27 mouse cellular contexts compared by ENCODE assay signal in the genomic region with DNA sequence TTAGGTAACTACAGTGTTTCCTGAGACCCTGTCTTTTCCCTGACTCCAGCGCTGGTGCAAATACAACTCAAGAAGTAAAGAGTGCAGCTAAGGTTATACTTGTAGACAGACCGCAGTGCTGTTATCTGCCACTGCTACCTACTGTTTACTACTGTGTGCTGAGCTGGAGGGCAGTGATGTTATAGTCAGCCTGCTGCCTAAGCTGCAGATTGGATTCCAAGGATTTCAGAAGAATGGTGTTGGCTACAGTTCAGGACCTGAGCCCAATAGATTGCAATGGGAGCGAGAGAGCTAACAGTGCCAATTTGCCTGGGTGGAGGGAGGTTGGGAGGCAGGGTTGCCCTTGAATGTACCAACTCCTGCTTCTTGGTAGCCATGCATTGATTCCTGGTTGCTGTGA. TPM values are rescaled to one million over a fixed set of nuclear protein-coding genes. Genes with fewer than 3 reads are reported as not detected.
DNase-seq lines count a peak whose midpoint lies in the region; ATAC-seq and TF ChIP-seq lines count a peak whose summit lies in the region.
"Had no signal": no experiment of that assay in that cellular context is flagged by ENCODE, and none has a peak within 500 bp of the region (broad histone marks: within the 10 kb centered on the region; RNA-seq: fewer than 3 reads in every experiment).

No protein-coding gene starts in this region.

- H3K9me3 ChIP-seq in midbrain, postnatal 0 days (ENCODE audit: low read length), result no peaks in the 10 kb centered on the region
- no peaks in the 10 kb centered on the region for H3K9me3 ChIP-seq in midbrain, embryonic 10.5 days (replicated peaks)
- H3K9me3 ChIP-seq: embryonic facial prominence, embryonic 10.5 days; heart, embryonic 12.5 days; hindbrain, embryonic 12.5 days; limb, embryonic 12.5 days; liver, embryonic 12.5 days; neural tube, embryonic 15.5 days had no signal

- H3K4me1 ChIP-seq in midbrain, postnatal 0 days (ENCODE audit: insufficient read depth, low read length), result no peaks in the 10 kb centered on the region
- peaks cover 4% of the 10 kb centered on the region for H3K4me1 ChIP-seq in midbrain, embryonic 10.5 days
- H3K4me1 ChIP-seq: hindbrain, embryonic 12.5 days; limb, embryonic 12.5 days had no signal

- no peak overlapping the region for H3K9ac ChIP-seq in midbrain, postnatal 0 days (replicated peaks; ENCODE audit: low read length, poor library complexity, severe bottlenecking)
- H3K9ac ChIP-seq: forebrain, postnatal 0 days; heart, embryonic 12.5 days; hindbrain, embryonic 12.5 days; limb, embryonic 12.5 days; liver, embryonic 12.5 days; neural tube, embryonic 15.5 days had no signal

- H3K36me3 ChIP-seq in midbrain, postnatal 0 days (ENCODE audit: insufficient read depth, low read length), result no peaks in the 10 kb centered on the region
- H3K36me3 ChIP-seq in midbrain, embryonic 10.5 days, result peaks cover 8% of the 10 kb centered on the region; the same call in 1 of the 2 replicates
- H3K36me3 ChIP-seq: heart, embryonic 12.5 days; hindbrain, embryonic 12.5 days; limb, embryonic 12.5 days; liver, embryonic 12.5 days; neural tube, embryonic 15.5 days had no signal

- TF ChIP-seq CTCF in midbrain, postnatal 0 days (IDR thresholded peaks at IDR 0.05), result no peak
- no peak for TF ChIP-seq CTCF in brain, embryonic 14.5 days (IDR thresholded peaks at IDR 0.05; ENCODE audit: borderline replicate concordance, extremely low read depth, insufficient read depth, insufficient read length)

- H3K27ac ChIP-seq in midbrain, postnatal 0 days (ENCODE audit: low read depth, low read length), result peak overlapping the region; percentile 18; the same call in 1 of the 2 replicates
- H3K27ac ChIP-seq in midbrain, embryonic 10.5 days (replicated peaks), result no peak overlapping the region
- H3K27ac ChIP-seq: embryonic facial prominence, embryonic 10.5 days; hindbrain, embryonic 12.5 days; limb, embryonic 12.5 days; liver, embryonic 12.5 days had no signal

- no peak overlapping the region for H3K4me3 ChIP-seq in midbrain, postnatal 0 days (ENCODE audit: low read depth, low read length)
- no peak overlapping the region for H3K4me3 ChIP-seq in midbrain, embryonic 10.5 days
- H3K4me3 ChIP-seq: embryonic facial prominence, embryonic 10.5 days; heart, embryonic 12.5 days; hindbrain, embryonic 12.5 days; limb, embryonic 12.5 days; liver, embryonic 12.5 days; neural tube, embryonic 15.5 days had no signal

- TF ChIP-seq POLR2A in brain, embryonic 14.5 days (IDR thresholded peaks at IDR 0.05; ENCODE audit: borderline replicate concordance, extremely low read depth, insufficient read depth, insufficient read length, poor library complexity, severe bottlenecking), result no peak

- peak; percentile 61 to 66 for DNase-seq in cerebellum, postnatal 10 days
- peak; percentile 24 for DNase-seq in midbrain, postnatal 0 days (ENCODE audit: low spot score)
- no peak for DNase-seq in midbrain, embryonic 10.5 days (ENCODE audit: low spot score)
- DNase-seq in adrenal gland, postnatal 10 days, result peak; percentile 58
- DNase-seq in brain, embryonic 14.5 days (ENCODE audit: low read depth), result peak; percentile 55
- no peak for DNase-seq in thymus, postnatal 36 days
- DNase-seq: B cell, adult 2 months; forebrain, postnatal 0 days; gastrocnemius, postnatal 14 days; heart, adult 11 months; heart, postnatal 14 days; kidney, postnatal 4 days; lung, adult 18-20 months; lung, postnatal 10 days; retina, postnatal 1 day; right cerebral cortex, postnatal 25 days; thymus, adult 2 months had no signal

- no peak overlapping the region for H3K4me2 ChIP-seq in midbrain, postnatal 0 days (ENCODE audit: low read depth, low read length, poor library complexity, severe bottlenecking)
- H3K4me2 ChIP-seq: heart, embryonic 12.5 days; hindbrain, embryonic 12.5 days; limb, embryonic 12.5 days; liver, embryonic 12.5 days; midbrain, embryonic 11.5 days; neural tube, embryonic 15.5 days had no signal

- no peak for ATAC-seq in cerebellum, adult (ENCODE audit: insufficient number of reproducible peaks, low FRiP score, low TSS enrichment)
- no peak for ATAC-seq in midbrain, postnatal 0 days (ENCODE audit: low FRiP score)
- ATAC-seq: activated CD4-positive, CD25-positive, alpha-beta regulatory T cell, adult 4 months; forebrain, postnatal 0 days; intestine, postnatal 0 days; liver, embryonic 12.5 days had no signal

- WGBS in midbrain, postnatal 0 days, result 86% methylated on average over 3 of the region's 3 CpGs
- 93% methylated on average over 3 of the region's 3 CpGs for WGBS in midbrain, embryonic 10.5 days

- no peaks in the 10 kb centered on the region for H3K27me3 ChIP-seq in midbrain, postnatal 0 days (ENCODE audit: insufficient read depth, low read length)
- H3K27me3 ChIP-seq in midbrain, embryonic 10.5 days (ENCODE audit: low read depth, poor library complexity, severe bottlenecking), result no peaks in the 10 kb centered on the region
- H3K27me3 ChIP-seq: heart, embryonic 12.5 days; hindbrain, embryonic 12.5 days; limb, embryonic 12.5 days; liver, embryonic 12.5 days; neural tube, embryonic 15.5 days had no signal

RNA-seq across cellular contexts. Expression of gene Prdm10, which starts 25.5 kb away (rescaled TPM):
- total RNA-seq in midbrain, postnatal 0 days (2014; rRNA removed), result 14.8 and 17.3 TPM in 2 replicates
- 4.6 and 5.0 TPM in 2 replicates for polyA plus RNA-seq in midbrain, postnatal 0 days (2015; fragmentation: Nextera tagmentation; extraction: Ambion mirVana)
- polyA plus RNA-seq in midbrain, embryonic 10.5 days (2016; fragmentation: Nextera tagmentation; extraction: Ambion mirVana), result 7.3 and 8.7 TPM in 2 replicates
- total RNA-seq in adrenal gland, postnatal 10 days (2021), result 1 to 10 TPM; 5.9 to 7.8 TPM
- 30.2 and 30.6 TPM in 2 replicates for polyA plus RNA-seq in brain, embryonic 14.5 days (2012; rRNA removed)

Comparison
In these comparisons a context has a peak if more than half of its experiments do, and no peak if none do; other contexts are left out.
1. DNase-seq: peak in cerebellum, postnatal 10 days (2 of 2), midbrain, postnatal 0 days (single experiment), adrenal gland, postnatal 10 days (single experiment) and brain, embryonic 14.5 days (single experiment); none in midbrain, embryonic 10.5 days (single experiment) and thymus, postnatal 36 days (0 of 2).